Mouse (Mus musculus) gastrocnemius, adult 18-20 months (tissue): ENCODE measurements at regions not wholly inside any gene's neighbourhood (a gene's known extent, or its start where the extent isn't known, plus 50 kb on each side); places are given as distances from the start of the nearest gene placed in this dataset.

ENCODE experiments used
- DNase-seq: peaks from one replicate; pipeline ENCODE4 v3.0.0; 2021; ENCODE audit warnings: low spot score

- DNase-seq, result no peak
These were observed 98.7 kb upstream of the Cul1 start for GRCm38 (mm10) chr6:47354515-47354914.

- no peak for DNase-seq
These were observed 97.7 kb upstream of the Cul1 start for GRCm38 (mm10) chr6:47355500-47355899.

DNA sequence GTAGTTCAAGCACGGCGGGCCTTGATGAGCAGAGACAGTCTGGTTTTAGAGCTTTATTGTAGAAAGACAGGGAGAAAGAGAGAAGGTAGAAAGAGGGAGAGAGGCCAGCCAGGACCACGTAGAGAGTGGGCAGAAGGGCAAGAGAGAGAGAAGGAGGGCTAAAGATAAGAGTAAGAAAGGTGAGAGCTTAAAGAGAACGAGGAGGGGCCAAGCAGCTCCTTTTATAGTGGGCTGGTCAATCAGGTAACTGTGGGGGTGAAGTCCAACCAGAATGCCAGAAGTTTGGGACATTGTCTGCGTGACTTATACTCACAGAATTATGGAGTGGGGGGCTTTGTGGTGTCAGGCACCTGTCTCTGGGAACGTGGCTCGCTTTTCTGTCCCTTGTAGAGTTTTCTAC, 96.7 kb upstream of the Cul1 start:
- DNase-seq, result no peak

GRCm38 (mm10) chr6:47358686-47359085, 94.5 kb upstream of the Cul1 start:
- peak; percentile 18 for DNase-seq

DNA sequence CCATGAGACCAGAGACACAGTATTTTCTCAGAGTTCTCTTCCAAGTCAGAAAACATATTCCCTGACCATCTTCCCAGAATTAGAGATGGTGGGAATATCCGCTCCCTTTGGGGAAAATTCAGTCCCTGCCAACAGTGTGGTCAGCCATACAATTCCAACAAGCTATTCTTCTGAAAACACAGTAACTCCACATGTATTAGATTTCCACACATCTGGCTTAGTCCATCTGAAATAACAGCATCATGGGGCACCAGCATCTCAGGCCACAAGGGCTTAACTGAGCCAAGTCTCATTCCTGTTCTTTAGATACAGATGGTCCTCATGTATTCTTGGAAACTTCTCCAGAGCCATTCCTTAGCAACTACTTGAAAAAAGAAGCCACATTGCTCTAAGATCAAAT, 89.2 kb upstream of the Cul1 start:
- DNase-seq, result no peak

GRCm38 (mm10) chr6:47364556-47364955, 88.6 kb upstream of the Cul1 start:
- DNase-seq, result no peak

GRCm38 (mm10) chr6:47365651-47366645, 87.2 kb upstream of the Cul1 start:
- DNase-seq, result peak; percentile 7

- DNase-seq, result no peak
These were observed 85.7 kb upstream of the Cul1 start for GRCm38 (mm10) chr6:47367461-47367860.

GRCm38 (mm10) chr6:47375705-47376104, 77.5 kb upstream of the Cul1 start:
- DNase-seq, result no peak

DNA sequence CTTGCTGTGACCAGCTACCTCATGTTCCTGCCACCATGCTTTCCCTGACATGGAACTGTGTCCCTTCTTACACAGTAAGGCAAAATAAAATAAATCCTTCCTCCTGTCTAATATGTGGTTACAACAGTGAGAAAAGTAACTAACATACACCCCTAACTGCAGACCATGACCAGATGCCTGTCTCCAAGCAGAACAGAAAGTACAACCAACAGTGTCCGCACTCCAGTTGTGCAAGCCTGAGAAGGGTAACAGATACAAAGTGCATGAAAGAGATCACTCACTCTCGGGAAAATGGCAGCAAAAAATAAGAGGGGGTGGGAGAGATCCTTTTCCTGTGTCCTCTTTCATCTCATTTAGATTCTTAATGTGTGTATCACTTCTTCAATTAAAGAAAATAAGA, 71.7 kb upstream of the Cul1 start:
- no peak for DNase-seq

DNA sequence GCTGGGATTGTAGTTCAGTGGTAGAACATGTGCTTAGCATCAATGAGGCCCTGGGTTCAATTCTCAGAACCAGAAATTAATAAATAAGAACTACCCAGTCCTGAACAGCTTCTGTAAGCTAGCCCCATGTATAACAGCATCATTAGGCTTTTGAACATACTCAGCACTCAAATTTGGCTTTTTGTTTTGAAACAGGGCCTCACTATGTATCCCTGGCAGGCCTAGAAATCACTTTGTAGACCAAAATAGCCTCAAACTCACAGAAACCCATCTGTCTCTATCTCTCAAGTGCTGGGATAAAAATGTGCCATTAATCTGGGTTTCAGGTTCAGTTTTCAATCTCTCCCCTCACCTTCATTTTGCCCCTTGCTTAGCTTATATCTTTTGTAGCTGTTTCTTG, 66.6 kb upstream of the Cul1 start:
- DNase-seq, result no peak

GRCm38 (mm10) chr6:47389908-47390307, 63.3 kb upstream of the Cul1 start:
- DNase-seq, result no peak

DNA sequence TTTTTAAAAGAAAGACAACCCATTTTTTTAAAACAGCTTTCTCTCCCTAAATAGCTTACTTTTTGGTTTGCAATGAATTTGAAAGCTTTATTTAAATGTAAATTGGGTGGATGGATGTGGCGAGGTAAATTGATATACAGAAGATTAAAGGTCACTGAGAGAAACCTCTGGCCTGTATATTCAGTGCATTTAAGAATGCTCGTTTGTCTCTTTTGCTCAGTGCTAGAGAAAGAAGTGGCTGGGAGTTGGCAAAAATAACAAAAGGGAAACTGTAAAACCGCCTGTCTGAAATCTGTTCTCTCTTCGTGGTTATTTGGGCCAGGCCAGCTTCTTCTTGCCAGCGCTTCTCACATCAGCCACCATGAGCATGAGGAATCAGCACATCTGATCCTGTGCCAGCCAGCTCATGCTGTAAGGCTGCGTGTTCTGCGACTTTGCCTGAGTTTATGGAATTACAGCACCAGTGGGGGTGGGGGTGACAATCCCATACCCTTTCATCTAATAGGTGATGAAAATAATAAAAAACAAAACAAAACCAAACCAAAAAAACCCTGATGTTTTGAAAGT, 62.7 kb upstream of the Cul1 start:
- DNase-seq, result peak; percentile 32

- DNase-seq, result no peak
These were observed 62.0 kb upstream of the Cul1 start for GRCm38 (mm10) chr6:47391014-47391802.

DNA sequence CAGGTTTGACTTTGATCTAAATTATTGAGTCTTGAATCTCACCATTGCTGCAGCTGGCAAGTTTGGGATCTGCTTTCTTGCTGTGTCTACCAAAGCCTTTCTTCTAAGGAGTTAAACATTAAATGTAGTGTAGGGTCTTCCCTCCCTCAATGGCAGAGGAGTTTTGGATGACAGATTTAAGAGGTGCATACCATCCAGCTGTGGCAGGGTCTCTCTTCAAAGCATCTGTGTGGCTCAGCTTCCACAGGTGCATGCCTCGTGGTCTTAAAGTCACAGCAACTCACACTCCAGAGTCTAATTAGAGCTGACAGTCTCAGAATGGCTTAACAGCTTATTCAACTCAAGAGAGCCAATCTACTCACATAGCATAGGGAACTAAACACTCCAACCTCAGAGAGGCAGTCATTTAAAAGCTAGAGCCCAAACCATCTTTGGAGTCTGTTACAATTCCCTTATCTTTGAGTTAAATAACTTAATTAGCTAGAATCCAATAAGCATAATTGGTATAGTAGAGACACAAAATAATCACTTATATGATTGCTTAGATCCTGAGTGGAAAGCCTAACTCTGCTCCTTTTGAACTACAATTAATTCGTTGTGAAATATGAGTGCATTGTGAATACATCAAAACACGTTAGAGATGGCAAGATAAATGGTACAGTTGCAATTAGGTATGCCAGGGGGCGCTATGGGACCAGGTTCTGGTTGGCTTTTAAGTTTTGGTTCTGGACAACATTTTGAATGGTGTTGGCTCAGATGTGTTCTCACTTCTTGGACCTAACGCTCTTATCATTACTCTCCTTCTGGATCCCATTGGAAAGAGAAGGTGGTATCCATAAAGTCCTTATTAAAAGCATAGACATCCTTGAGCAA, 57.5 kb upstream of the Cul1 start:
- peak; percentile 63 for DNase-seq
